Mouse (Mus musculus): Measurements from ENCODE around the gene Nkap. TPM values are rescaled to one million over a fixed set of nuclear protein-coding genes. Genes with fewer than 3 reads are reported as not detected.
"Not testable (repeated sequence)": the region's sequence is repeated elsewhere in the genome, so short reads cannot be mapped to it uniquely, and the experiment has no call there.

Gene Nkap
- total RNA-seq, 2 experiments from 2014 or later = 13.4 to 13.9 TPM

DNA sequence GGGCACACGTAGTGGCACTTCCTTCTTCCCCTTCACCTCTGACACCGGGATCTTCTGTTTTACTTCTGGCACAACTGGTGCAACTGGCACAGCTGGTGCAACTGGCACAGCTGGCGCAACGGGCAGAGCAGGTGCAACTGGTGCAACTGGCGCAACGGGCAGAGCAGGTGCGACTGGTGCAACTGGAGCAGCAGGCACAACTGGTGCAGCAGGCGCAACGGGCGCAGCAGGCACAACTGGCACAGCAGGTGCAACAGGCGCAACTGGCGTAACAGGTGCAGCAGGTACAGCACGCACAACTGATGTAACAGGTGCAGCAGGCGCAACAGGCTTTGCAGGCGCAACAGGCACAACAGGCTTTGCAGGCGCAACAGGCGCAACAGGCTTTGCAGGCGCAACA, 36.5 kb downstream of the Nkap start:
- intact Hi-C loops (cut with DNase I) = no loop called here
- no peak for TF ChIP-seq CTCF (IDR thresholded peaks at IDR 0.05)
- no peak overlapping the region for H3K4me3 ChIP-seq
- no peak for DNase-seq (ENCODE audit: extremely low spot score in 1 of 2, low spot score in 2 of 2)
- H3K27ac ChIP-seq = no peak overlapping the region

- peak; percentile 65 for TF ChIP-seq CTCF (IDR thresholded peaks at IDR 0.05)
- intact Hi-C loops (cut with DNase I) = no loop called here
- DNase-seq (ENCODE audit: extremely low spot score in 1 of 2, low spot score in 2 of 2) = no peak
- no peak overlapping the region for H3K4me3 ChIP-seq
- H3K27ac ChIP-seq = no peak overlapping the region
Measured at GRCm38 (mm10) chrX:37167085-37167484, 40.5 kb downstream of the Nkap start.

DNA sequence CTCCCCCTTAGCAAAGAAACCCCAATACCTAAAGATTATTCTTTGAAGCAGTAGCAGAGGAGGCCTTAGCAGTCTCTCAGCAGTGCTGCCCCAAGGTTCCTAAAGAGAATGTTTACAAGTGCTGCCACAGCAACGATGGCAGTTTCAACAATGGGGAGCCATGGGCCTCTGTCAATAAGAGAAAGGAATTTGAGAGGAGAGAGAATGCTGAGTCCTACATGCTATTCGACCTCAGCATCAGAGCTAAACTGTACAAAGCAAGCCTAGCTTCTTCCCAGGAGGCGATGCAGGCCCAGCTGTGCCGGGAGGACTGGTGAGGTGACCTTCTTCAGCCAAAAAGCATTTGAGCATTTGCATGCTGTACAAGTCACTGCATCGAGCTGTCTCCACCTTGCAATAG, 42.1 kb downstream of the Nkap start, which contains the start of gene Akap14:
Gene Akap14, minus strand, starts transcription at position 101 of the 400 bp plus-strand sequence.
- no peak for DNase-seq (ENCODE audit: extremely low spot score in 1 of 2, low spot score in 2 of 2)
- H3K4me3 ChIP-seq = no peak within 1 kb of the TSS
- TF ChIP-seq CTCF (IDR thresholded peaks at IDR 0.05) = no peak
- H3K27ac ChIP-seq = no peak within 1 kb of the TSS
- intact Hi-C loops (cut with DNase I) = no loop called here

- H3K4me3 ChIP-seq; intact Hi-C loops (cut with DNase I); DNase-seq (ENCODE audit: extremely low spot score in 1 of 2, low spot score in 2 of 2); H3K27ac ChIP-seq: not testable (repeated sequence)
Measured at GRCm38 (mm10) chrX:37184401-37184800, 57.8 kb downstream of the Nkap start.

DNA sequence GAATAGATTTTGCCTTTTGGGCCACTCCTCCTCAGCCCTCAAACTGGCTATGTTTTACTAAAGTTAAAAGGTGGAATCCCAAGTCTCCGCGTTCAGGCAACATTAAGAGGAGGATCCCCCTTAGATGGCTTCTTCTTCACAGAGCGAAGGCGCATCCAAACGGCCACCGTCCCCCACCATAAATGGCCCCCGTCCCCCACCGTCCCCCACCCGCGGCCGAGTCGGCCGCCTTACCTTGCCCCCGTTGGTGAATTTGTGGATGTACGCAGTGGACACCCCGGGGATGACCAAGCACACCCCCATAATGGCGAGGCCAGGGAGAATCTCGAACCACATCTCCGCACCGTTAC, 64.1 kb downstream of the Nkap start:
- Histone ChIP-seq H3K4me3 (peak overlapping the region; percentile 58), H3K27ac (peak overlapping the region; percentile 71)
- TF ChIP-seq CTCF (IDR thresholded peaks at IDR 0.05) = no peak
- DNase-seq (ENCODE audit: extremely low spot score in 1 of 2, low spot score in 2 of 2) = no peak
- intact Hi-C loops (cut with DNase I) = no loop called here

GRCm38 (mm10) chrX:37191105-37191743, 64.6 kb downstream of the Nkap start, which contains the start of the genes Ndufa1 and Rnf113a1:
Gene Ndufa1, minus strand, starts transcription at chrX:37191163.
Gene Rnf113a1, plus strand, starts transcription at chrX:37191245.
- Histone ChIP-seq H3K27ac (peak within 1 kb of the TSS; percentile 71), H3K4me3 (peak within 1 kb of the TSS; percentile 58)
- peak; percentile 84 to 85 for DNase-seq (ENCODE audit: extremely low spot score in 1 of 2, low spot score in 2 of 2)
- TF ChIP-seq CTCF (IDR thresholded peaks at IDR 0.05) = no peak
- intact Hi-C loops (cut with DNase I) = no loop called here

DNA sequence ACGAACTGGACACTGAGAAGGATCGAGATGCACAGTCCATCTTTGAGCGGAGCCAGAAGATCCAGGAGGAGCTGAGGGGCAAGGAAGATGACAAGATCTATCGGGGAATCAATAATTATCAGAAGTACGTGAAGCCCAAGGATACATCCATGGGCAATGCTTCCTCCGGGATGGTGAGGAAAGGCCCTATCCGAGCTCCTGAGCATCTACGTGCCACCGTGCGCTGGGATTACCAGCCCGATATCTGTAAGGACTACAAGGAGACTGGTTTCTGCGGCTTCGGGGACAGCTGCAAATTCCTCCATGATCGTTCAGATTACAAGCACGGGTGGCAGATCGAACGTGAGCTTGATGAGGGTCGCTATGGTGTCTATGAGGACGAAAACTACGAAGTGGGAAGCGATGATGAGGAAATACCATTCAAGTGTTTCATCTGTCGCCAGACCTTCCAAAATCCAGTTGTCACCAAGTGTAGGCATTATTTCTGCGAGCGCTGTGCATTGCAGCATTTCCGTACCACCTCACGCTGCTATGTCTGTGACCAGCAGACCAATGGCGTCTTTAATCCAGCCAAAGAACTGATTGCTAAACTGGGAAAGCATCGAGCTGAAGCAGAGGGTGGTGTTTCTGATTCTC, 65.3 kb downstream of the Nkap start:
- peak; percentile 10 to 16 for DNase-seq (ENCODE audit: extremely low spot score in 1 of 2, low spot score in 2 of 2)
- Histone ChIP-seq H3K27ac (peak overlapping the region; percentile 71), H3K4me3 (peak overlapping the region; percentile 58)
- no peak for TF ChIP-seq CTCF (IDR thresholded peaks at IDR 0.05)
- intact Hi-C loops (cut with DNase I) = no loop called here

GRCm38 (mm10) chrX:37198676-37199075, 72.1 kb downstream of the Nkap start:
- no peak overlapping the region for H3K27ac ChIP-seq
- no peak for TF ChIP-seq CTCF (IDR thresholded peaks at IDR 0.05)
- intact Hi-C loops (cut with DNase I) = no loop called here
- H3K4me3 ChIP-seq = no peak overlapping the region
- DNase-seq (ENCODE audit: extremely low spot score in 1 of 2, low spot score in 2 of 2) = no peak

Other genes with a start within 250 kb of the Nkap start
- gene Nkrf, start 223.9 kb upstream of the Nkap start, total RNA-seq (2021) = 10 to 100 TPM; 34.8 to 34.9 TPM
- gene Sept6, start 135.0 kb upstream of the Nkap start, total RNA-seq (2021) = 10 to 100 TPM; 56.9 to 59.2 TPM
- gene Sowahd, start 78.0 kb upstream of the Nkap start, total RNA-seq (2021) = not detected
- 100 to 1,000 TPM; 244 to 245 TPM for gene Rpl39, start 41.4 kb upstream of the Nkap start, total RNA-seq (2021)
- 10 to 100 TPM; 16.8 to 16.9 TPM for gene Upf3b, start 16.5 kb upstream of the Nkap start, total RNA-seq (2021)
- gene Akap14, start 42.0 kb downstream of the Nkap start, total RNA-seq (2021) = not detected
- gene Ndufa1, start 64.4 kb downstream of the Nkap start, total RNA-seq (2021) = 100 to 1,000 TPM; 177 to 201 TPM
- 1 to 10 TPM; 7.3 to 7.6 TPM for gene Rnf113a1, start 64.5 kb downstream of the Nkap start, total RNA-seq (2021)
- gene Gm9, start 84.2 kb downstream of the Nkap start, total RNA-seq (2021) = not detected
- not detected for gene Rhox1, start 95.5 kb downstream of the Nkap start, total RNA-seq (2021)
- gene Rhox2a, start 118.2 kb downstream of the Nkap start, total RNA-seq (2021) = not detected
- not detected for gene Rhox3a, start 123.1 kb downstream of the Nkap start, total RNA-seq (2021)
- not detected for gene Rhox4a, start 138.5 kb downstream of the Nkap start, total RNA-seq (2021)